Mouse (Mus musculus) ovary, adult 10 weeks (tissue): ENCODE results near the gene Senp7. TPM values are rescaled to one million over a fixed set of nuclear protein-coding genes. Genes with fewer than 3 reads are reported as not detected.

ENCODE experiments used
- polyA plus RNA-seq: library from polyadenylated mRNA; stranded (reverse); fragments of 350-450 nt; fragmentation: Illumina TruSeq; extraction: RNeasy Lipid Tissue Mini Kit (QIAGEN cat#74804); gene quantifications from one replicate; pipeline ENCODE4 v1.2.3, GENCODE M21; 2014

The Senp7 gene
- 65.9 TPM for polyA plus RNA-seq

DNA sequence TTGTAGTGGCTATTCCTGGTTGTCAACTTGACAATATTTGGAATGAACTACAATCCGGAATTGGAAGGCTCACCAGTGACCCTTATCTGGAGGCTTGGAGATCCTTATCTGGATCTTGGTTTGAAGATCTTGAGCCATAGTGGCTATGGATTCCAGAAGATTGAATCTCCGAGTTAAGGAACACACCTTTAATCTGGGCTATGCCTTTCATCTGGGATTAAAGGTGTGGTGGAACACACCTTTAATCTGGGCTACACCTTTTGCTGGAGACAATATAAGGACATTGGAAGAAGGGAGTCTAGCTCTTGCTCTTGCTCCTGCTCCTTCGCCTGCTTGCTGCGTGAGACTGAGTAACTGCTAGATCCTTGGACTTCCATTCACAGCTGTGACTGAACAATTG, at the start of gene Senp7:
Senp7 (plus strand) TSS at position 301 of the 400 bp plus-strand sequence.

DNA sequence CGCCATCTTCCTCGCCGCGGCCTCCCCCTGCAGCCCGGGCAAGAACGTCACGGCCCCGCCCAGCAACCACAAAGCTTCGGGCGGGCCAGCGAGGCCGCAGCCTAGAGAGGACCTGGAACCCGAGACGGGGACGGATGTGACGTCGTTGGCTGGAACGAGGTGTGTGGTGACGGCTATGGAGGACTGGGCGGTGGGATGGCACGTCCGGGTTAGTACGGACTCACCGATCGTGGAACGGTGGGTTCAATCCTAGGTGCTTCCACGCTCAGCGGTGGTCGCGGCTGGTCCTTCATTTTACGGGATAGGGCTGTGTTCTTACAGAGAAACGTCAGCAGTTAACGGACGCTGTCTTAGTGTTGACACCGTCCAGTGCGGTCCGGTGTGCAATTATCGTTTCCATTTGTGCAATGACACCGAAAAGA, 18.5 kb upstream of the Senp7 start, which contains the start of gene Pcnp:
Pcnp (minus strand) TSS at position 79 of the 422 bp plus-strand sequence.

DNA sequence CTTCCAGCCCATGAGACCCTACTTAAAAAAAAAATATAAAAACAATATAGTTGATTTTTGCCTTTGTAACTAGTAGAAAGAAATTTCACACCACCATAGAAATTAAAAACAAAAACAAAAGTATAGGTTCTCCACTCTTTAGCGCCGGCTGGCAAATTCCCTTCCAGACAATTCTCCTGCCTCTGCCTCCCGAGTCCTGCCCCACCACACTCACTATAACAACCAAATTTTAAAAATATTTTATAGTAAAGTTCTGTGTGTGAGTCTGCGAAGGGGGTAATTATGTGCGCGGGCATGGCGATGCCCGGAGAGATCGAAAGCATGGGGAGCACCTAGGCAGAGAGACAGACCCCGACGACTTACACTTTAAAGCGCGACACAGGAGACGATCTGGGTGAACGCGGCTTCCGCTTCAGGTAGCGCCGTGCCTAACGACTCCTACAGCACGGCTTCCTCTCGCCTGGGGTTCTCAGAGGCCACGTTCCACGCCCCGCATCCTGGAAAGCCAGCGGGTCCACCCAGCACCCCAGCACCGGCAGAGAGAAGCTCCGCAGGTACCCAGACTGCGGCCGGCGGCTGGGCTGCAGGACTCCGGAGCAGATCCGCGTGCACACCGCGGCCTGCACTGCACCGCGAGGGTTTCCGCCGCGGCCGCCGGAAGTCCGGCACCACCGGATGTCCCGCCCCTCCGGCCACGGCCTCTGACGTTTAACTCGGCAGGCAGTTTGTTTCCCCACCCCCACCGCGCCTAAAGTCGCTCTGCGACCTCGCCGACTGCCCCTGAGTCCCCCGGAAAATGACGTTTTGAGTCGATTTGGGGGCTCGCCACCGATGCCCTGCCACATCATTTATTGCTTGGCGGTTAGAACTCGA, 10.8 kb upstream of the Senp7 start, which contains the start of gene Trmt10c:
Trmt10c (minus strand) TSS at position 682 of the 873 bp plus-strand sequence.

DNA sequence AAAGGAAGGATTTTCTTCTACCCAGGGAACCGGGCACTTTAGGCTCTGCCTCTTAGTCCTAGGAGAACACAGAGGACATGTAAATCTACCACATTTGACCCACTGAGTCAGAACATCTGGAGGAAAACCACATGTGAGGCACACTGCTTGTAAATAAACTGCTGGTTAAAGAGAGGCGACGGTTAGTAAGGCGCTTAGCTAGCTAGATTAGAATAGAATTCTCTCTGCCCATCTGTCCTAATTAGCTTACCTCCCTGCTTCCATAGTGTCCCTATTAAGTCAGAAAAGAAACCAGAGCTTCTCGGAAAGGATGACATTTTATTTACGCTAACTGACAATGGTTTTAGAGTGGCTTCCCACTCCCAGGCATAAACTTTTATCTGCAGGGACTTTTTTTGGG, 155.9 kb downstream of the Senp7 start, which contains the start of gene Impg2:
Impg2 (plus strand) TSS at position 263 of the 400 bp plus-strand sequence.

Other genes starting within 250 kb of the Senp7 start
- 6.5 TPM for gene Nfkbiz, start 209.4 kb upstream of the Senp7 start, polyA plus RNA-seq
- gene Nxpe3, start 153.1 kb upstream of the Senp7 start, polyA plus RNA-seq = 1.3 TPM
- 23.1 TPM for gene Cep97, start 113.5 kb upstream of the Senp7 start, polyA plus RNA-seq
- gene Rpl24, start 82.1 kb upstream of the Senp7 start, polyA plus RNA-seq = 824 TPM
- 36.2 TPM for gene Zbtb11, start 74.5 kb upstream of the Senp7 start, polyA plus RNA-seq
- 398 TPM for gene Pcnp, start 18.6 kb upstream of the Senp7 start, polyA plus RNA-seq
- gene Trmt10c, start 10.5 kb upstream of the Senp7 start, polyA plus RNA-seq = 64.6 TPM
- 0.37 TPM for gene Impg2, start 156.0 kb downstream of the Senp7 start, polyA plus RNA-seq